Mouse (Mus musculus) lung, postnatal 0 days (tissue): ENCODE data around the gene Abca9. TPM values are rescaled to one million over a fixed set of nuclear protein-coding genes. Genes with fewer than 3 reads are reported as not detected.
A peak's percentile ranks its signal among the peaks of the same experiment; 100 is the strongest.

Experiments used
- ATAC-seq: fragments of 200-750 bp; cut with Nextera tagmentation; 2 replicates; pipeline ENCODE4 v1.8.0; 2017; ENCODE audit warnings: moderate library complexity
- DNase-seq: peaks from one replicate; pipeline ENCODE4 v3.0.0-alpha.2; 2016; ENCODE audit warnings: low spot score
- H3K27ac ChIP-seq: fragments of 300-500 bp; sonication (generic); 2 replicates; pipeline ENCODE4 v1.5.1; 2014; ENCODE audit warnings: antibody characterized with exemption, mild to moderate bottlenecking, low read length, mixed read lengths
- H3K27me3 ChIP-seq: fragments of 300-500 bp; sonication (generic); replicated peaks from 2 replicates; pipeline ENCODE4 v1.6.1; 2014; ENCODE audit warnings: low read length, mixed read lengths; ENCODE audit not compliant: insufficient read depth
- H3K36me3 ChIP-seq: fragments of 300-500 bp; sonication (generic); 2 replicates; pipeline ENCODE4 v1.6.1; 2014; ENCODE audit warnings: low read length, mixed read lengths; ENCODE audit not compliant: insufficient read depth
- H3K4me1 ChIP-seq: fragments of 300-500 bp; sonication (generic); 2 replicates; pipeline ENCODE4 v1.6.1; 2014; ENCODE audit warnings: antibody characterized with exemption, low read depth, low read length, mixed read lengths; ENCODE audit not compliant: insufficient read depth
- H3K4me2 ChIP-seq: fragments of 300-500 bp; sonication (generic); replicated peaks from 2 replicates; pipeline ENCODE4 v1.6.1; 2014; ENCODE audit warnings: low read depth, mild to moderate bottlenecking, low read length, moderate library complexity, mixed read lengths
- H3K4me3 ChIP-seq: fragments of 300-500 bp; sonication (generic); 2 replicates; pipeline ENCODE4 v1.5.1; 2014; ENCODE audit warnings: low read depth, low read length
- H3K9ac ChIP-seq: fragments of 300-500 bp; sonication (generic); replicated peaks from 2 replicates; pipeline ENCODE4 v1.6.1; 2014; ENCODE audit warnings: low read depth, mild to moderate bottlenecking
- H3K9me3 ChIP-seq: fragments of 300-500 bp; sonication (generic); 2 replicates; pipeline ENCODE4 v1.6.1; 2016; ENCODE audit warnings: low read length, mixed read lengths
- CTCF ChIP-seq: IDR thresholded peaks from 2 replicates; pipeline ENCODE4 v1.5.1; 2016; ENCODE audit warnings: antibody characterized with exemption, mild to moderate bottlenecking
- EP300 ChIP-seq: IDR thresholded peaks from 2 replicates; pipeline ENCODE4 v1.6.1; 2016; ENCODE audit warnings: antibody characterized with exemption, mild to moderate bottlenecking, control low read depth
- WGBS: fragments of 180-500 bp; shearing (Covaris S2); extraction: QIAGEN DNeasy Blood & Tissue Kit; methylation state at CpG from one replicate; pipeline ENCODE4 v1.1.7; 2014; 5-methylcytosine and 5-hydroxymethylcytosine counted together
- polyA plus RNA-seq: library from polyadenylated mRNA; unstranded; fragments of >200 nt; fragmentation: Nextera tagmentation; extraction: Ambion mirVana; gene quantifications from 2 replicates; pipeline ENCODE4 v1.2.1, GENCODE M21; 2015

The Abca9 gene
- polyA plus RNA-seq, 1 experiment from 2014 or later, result 0.93 TPM

GRCm38 (mm10) chr11:110094236-110094635 is 73.8 kb downstream of the Abca9 start:
- H3K4me1 ChIP-seq, result no peaks in the 10 kb centered on the region
- no peak overlapping the region for H3K27ac ChIP-seq
- no peak overlapping the region; the same call in 1 of the 2 replicates for H3K4me2 ChIP-seq
- no peak overlapping the region for H3K9ac ChIP-seq
- no peak for ATAC-seq
- 46% methylated on average over 3 of the region's 3 CpGs for WGBS
- TF ChIP-seq EP300, result no peak
- no peak for TF ChIP-seq CTCF
- no peaks in the 10 kb centered on the region for H3K9me3 ChIP-seq
- no peak overlapping the region for H3K4me3 ChIP-seq
- no peaks in the 10 kb centered on the region for H3K27me3 ChIP-seq
- DNase-seq, result peak; percentile 61
- H3K36me3 ChIP-seq, result no peaks in the 10 kb centered on the region

- 53% methylated on average over 2 of the region's 2 CpGs for WGBS
- no peak overlapping the region for H3K27ac ChIP-seq
- DNase-seq (peak; percentile 16), ATAC-seq (no peak)
- H3K27me3 ChIP-seq, result no peaks in the 10 kb centered on the region
- no peaks in the 10 kb centered on the region for H3K4me1 ChIP-seq
- no peak for TF ChIP-seq CTCF
- TF ChIP-seq EP300, result no peak
- H3K36me3 ChIP-seq, result no peaks in the 10 kb centered on the region
- no peak overlapping the region for H3K4me2 ChIP-seq
- H3K9ac ChIP-seq, result no peak overlapping the region
- H3K4me3 ChIP-seq, result no peak overlapping the region
- H3K9me3 ChIP-seq, result no peaks in the 10 kb centered on the region
Observed at GRCm38 (mm10) chr11:110091328-110091727, 76.7 kb downstream of the Abca9 start.

GRCm38 (mm10) chr11:110072158-110072557 is 95.8 kb downstream of the Abca9 start:
- H3K9me3 ChIP-seq, result no peaks in the 10 kb centered on the region
- H3K27me3 ChIP-seq, result no peaks in the 10 kb centered on the region
- H3K9ac ChIP-seq, result no peak overlapping the region
- DNase-seq (no peak), ATAC-seq (no peak)
- no peak overlapping the region for H3K4me3 ChIP-seq
- H3K27ac ChIP-seq, result no peak overlapping the region
- WGBS, result 68% methylated on average over 3 of the region's 3 CpGs
- TF ChIP-seq CTCF (no peak), EP300 (no peak)
- H3K36me3 ChIP-seq, result no peaks in the 10 kb centered on the region
- no peaks in the 10 kb centered on the region for H3K4me1 ChIP-seq
- H3K4me2 ChIP-seq, result no peak overlapping the region

- Histone ChIP-seq H3K4me1 (no peaks in the 10 kb centered on the region), H3K4me3 (no peak overlapping the region), H3K9ac (no peak overlapping the region), H3K36me3 (no peaks in the 10 kb centered on the region), H3K9me3 (no peaks in the 10 kb centered on the region), H3K4me2 (no peak overlapping the region), H3K27me3 (no peaks in the 10 kb centered on the region), H3K27ac (no peak overlapping the region)
- ATAC-seq (no peak), DNase-seq (no peak)
- WGBS, result 47% methylated on average over 4 of the region's 4 CpGs
- TF ChIP-seq CTCF, result no peak
- TF ChIP-seq EP300, result no peak
Observed at GRCm38 (mm10) chr11:110061032-110061431, 107.0 kb downstream of the Abca9 start.

- H3K4me3 ChIP-seq, result no peak overlapping the region
- H3K9ac ChIP-seq, result no peak overlapping the region
- no peaks in the 10 kb centered on the region for H3K4me1 ChIP-seq
- ATAC-seq (no peak), DNase-seq (no peak)
- no peaks in the 10 kb centered on the region for H3K9me3 ChIP-seq
- H3K27me3 ChIP-seq, result no peaks in the 10 kb centered on the region
- no peaks in the 10 kb centered on the region for H3K36me3 ChIP-seq
- TF ChIP-seq CTCF (no peak), EP300 (no peak)
- H3K4me2 ChIP-seq, result no peak overlapping the region
- 58% methylated on average over 2 of the region's 2 CpGs for WGBS
- no peak overlapping the region for H3K27ac ChIP-seq
Observed at GRCm38 (mm10) chr11:110060127-110060526, 107.9 kb downstream of the Abca9 start.

GRCm38 (mm10) chr11:110053681-110054080 is 114.3 kb downstream of the Abca9 start:
- Histone ChIP-seq H3K27ac (no peak overlapping the region), H3K4me1 (no peaks in the 10 kb centered on the region), H3K4me2 (no peak overlapping the region), H3K27me3 (no peaks in the 10 kb centered on the region), H3K4me3 (no peak overlapping the region), H3K9ac (no peak overlapping the region), H3K36me3 (no peaks in the 10 kb centered on the region), H3K9me3 (no peaks in the 10 kb centered on the region)
- DNase-seq (no peak), ATAC-seq (no peak)
- TF ChIP-seq CTCF, result no peak
- no peak for TF ChIP-seq EP300
- WGBS, result 44% methylated on average over 3 of the region's 3 CpGs

Other genes with a start within 250 kb of the Abca9 start
- 0.54 and 0.70 TPM in 2 replicates for gene Abca8b, start 172.4 kb downstream of the Abca9 start, polyA plus RNA-seq
- 7.6 and 8.7 TPM in 2 replicates for gene Abca8a, start 72.2 kb downstream of the Abca9 start, polyA plus RNA-seq
- gene Abca6, start 83.6 kb upstream of the Abca9 start, polyA plus RNA-seq, result 1.6 and 2.3 TPM in 2 replicates
- gene Abca5, start 169.5 kb upstream of the Abca9 start, polyA plus RNA-seq, result 8.2 and 9.0 TPM in 2 replicates
- 4.7 and 5.1 TPM in 2 replicates for gene Map2k6, start 230.9 kb upstream of the Abca9 start, polyA plus RNA-seq